Mouse (Mus musculus) embryonic fibroblast, embryonic 13.5 days (primary cell): ENCODE measurements around the gene Cbwd1.

ENCODE experiments used
- CTCF ChIP-seq: IDR thresholded peaks from 2 replicates; pipeline ENCODE4 v1.5.1; 2011; ENCODE audit warnings: mild to moderate bottlenecking, control low read depth, low read length, moderate library complexity, borderline replicate concordance; ENCODE audit not compliant: insufficient read depth
- POLR2A ChIP-seq: IDR thresholded peaks from 2 replicates; pipeline ENCODE4 v1.6.1; 2011; ENCODE audit warnings: low read depth, mild to moderate bottlenecking, control low read depth, low read length, moderate library complexity

DNA sequence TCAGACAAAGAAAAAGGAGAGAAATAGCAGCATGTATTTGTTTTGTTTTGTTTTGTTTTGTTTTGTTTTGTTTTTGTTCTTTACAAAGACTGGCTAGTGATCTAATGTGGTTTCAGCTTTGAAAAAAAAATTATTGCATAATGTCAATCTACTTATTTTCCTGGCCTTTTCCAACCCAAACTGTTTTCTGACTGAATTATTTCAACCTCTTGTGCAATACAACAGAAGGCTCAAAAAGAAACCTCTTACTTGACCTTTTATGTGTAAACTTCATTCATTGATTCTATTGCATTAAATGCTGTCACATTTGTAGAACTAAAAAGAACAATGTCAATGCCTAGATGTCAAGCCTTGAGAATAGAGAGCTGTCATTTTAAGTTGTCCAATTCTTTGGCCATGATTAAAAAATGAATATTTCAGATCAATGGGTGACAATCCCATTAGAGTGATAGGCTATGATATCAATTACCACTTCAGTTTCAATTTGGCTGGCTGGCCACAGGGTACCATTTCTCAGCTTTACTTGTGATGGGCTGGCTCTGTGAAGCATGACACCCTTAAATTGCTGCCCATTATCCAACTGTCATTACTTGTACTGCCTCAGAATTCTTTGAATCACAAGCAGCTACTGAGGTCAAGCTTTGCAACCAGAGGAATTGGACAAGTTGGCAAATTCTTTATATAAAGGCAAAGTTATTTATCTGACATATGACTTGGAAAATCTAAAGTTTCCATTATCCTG is 15.7 kb downstream of the Cbwd1 start:
- TF ChIP-seq CTCF (no peak), POLR2A (no peak)
